Mouse (Mus musculus) hindbrain, postnatal 0 days (tissue): ENCODE results near the gene Tacr1. TPM values are rescaled to one million over a fixed set of nuclear protein-coding genes. Genes with fewer than 3 reads are reported as not detected.

ENCODE experiments used
- ATAC-seq: fragments of 200-750 bp; cut with Nextera tagmentation; 2 replicates; pipeline ENCODE4 v1.8.0; 2017; ENCODE audit warnings: mild to moderate bottlenecking, moderate TSS enrichment, moderate library complexity
- DNase-seq: peaks from one replicate; pipeline ENCODE4 v3.0.0-alpha.2; 2015; ENCODE audit warnings: low spot score
- H3K27ac ChIP-seq: fragments of 300-500 bp; sonication (generic); 2 replicates; pipeline ENCODE4 v1.5.1; 2014; ENCODE audit warnings: mild to moderate bottlenecking
- H3K27me3 ChIP-seq: fragments of 300-500 bp; sonication (generic); 2 replicates; pipeline ENCODE4 v1.6.1; 2014; ENCODE audit warnings: low read length, mixed read lengths; ENCODE audit not compliant: insufficient read depth
- H3K36me3 ChIP-seq: fragments of 300-500 bp; sonication (generic); 2 replicates; pipeline ENCODE4 v1.6.1; 2014; ENCODE audit warnings: low read length, mixed read lengths; ENCODE audit not compliant: insufficient read depth
- H3K4me1 ChIP-seq: fragments of 300-500 bp; sonication (generic); 2 replicates; pipeline ENCODE4 v1.6.1; 2014; ENCODE audit warnings: antibody characterized with exemption, low read length, mixed read lengths; ENCODE audit not compliant: insufficient read depth
- H3K4me2 ChIP-seq: fragments of 300-500 bp; sonication (generic); 2 replicates; pipeline ENCODE4 v1.6.1; 2014; ENCODE audit warnings: low read depth, mild to moderate bottlenecking, low read length, moderate library complexity, mixed read lengths
- H3K4me3 ChIP-seq: fragments of 300-500 bp; sonication (generic); 2 replicates; pipeline ENCODE4 v1.5.1; 2014; ENCODE audit warnings: low read length
- H3K9ac ChIP-seq: fragments of 300-500 bp; sonication (generic); replicated peaks from 2 replicates; pipeline ENCODE4 v1.6.1; 2014; ENCODE audit warnings: mild to moderate bottlenecking, low read length, moderate library complexity, mixed read lengths
- H3K9me3 ChIP-seq: fragments of 300-500 bp; sonication (generic); 2 replicates; pipeline ENCODE4 v1.6.1; 2016; ENCODE audit warnings: low read length, mixed read lengths
- CTCF ChIP-seq: IDR thresholded peaks from 2 replicates; pipeline ENCODE4 v1.5.1; 2016; ENCODE audit warnings: antibody characterized with exemption, control low read depth, low read depth
- WGBS: fragments of 180-500 bp; shearing (Covaris S2); extraction: QIAGEN DNeasy Blood & Tissue Kit; methylation state at CpG from one replicate; pipeline ENCODE4 v1.1.7; 2014; 5-methylcytosine and 5-hydroxymethylcytosine counted together
- polyA plus RNA-seq: library from polyadenylated mRNA; unstranded; fragments of >200 nt; fragmentation: Nextera tagmentation; extraction: Ambion mirVana; gene quantifications from 2 replicates; pipeline ENCODE4 v1.2.1, GENCODE M21; 2015
- total RNA-seq: library from RNA; depleted of rRNA; stranded (reverse); fragments of >200 nt; gene quantifications from 2 replicates; pipeline ENCODE4 v1.2.3, GENCODE M21; 2014

Tacr1 gene
- total and polyA plus RNA-seq, 2 experiments from 2014 or later: 2.9 to 5.3 TPM

DNA sequence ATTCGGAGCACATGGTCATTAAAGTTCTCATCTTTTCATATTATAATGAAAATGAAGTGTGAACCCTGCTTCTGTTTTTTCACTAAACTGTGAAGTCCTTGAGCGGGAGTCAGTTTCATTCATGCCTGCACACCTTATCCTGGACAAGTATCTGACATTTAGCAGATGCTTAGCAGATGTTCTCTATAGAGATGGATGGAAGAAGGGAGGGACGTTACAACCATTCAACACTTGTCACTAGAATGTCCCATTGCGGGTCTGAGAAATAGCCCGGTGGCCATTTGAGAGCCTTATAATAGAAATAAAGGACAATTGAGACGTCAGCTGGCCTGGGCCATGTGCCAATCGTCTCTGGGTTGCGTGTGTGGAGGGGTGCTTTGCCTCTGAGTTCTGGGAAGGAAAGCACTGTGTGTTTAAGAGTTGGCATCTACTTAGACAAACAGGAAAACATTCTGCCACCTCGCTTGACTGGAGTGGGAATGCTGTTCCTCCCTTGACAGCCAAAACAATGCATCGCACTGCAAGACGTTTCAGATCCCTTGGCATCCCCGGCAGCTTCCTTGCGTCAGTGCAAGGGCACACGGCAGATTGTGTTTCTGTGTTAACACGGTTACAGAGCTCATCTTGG lies 56.7 kb downstream of the Tacr1 start:
- no peak for TF ChIP-seq CTCF
- WGBS: 31% methylated on average over 15 of the region's 15 CpGs
- ATAC-seq: peak; percentile 61

DNA sequence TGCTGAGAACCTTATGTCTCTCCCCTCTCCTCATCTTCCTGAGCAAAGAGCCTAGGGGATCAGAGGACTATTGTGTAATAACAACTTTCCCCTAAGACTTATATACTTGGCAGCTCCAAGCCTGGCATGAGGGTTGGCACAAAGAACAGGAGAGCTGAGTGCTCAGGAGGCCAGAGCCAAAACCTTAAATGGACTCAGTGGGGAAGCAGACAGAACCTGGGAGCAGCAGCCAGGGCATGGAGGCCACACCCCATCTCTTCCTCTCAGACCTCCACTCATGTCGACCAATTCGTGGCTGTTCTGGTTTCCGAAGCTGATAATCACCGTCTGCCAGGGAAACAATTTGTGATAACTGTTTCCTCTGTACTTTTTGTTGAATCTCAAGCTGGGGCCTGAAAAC lies 61.0 kb downstream of the Tacr1 start:
- no peak for ATAC-seq
- Histone ChIP-seq H3K9me3 (no peaks in the 10 kb centered on the region), H3K27me3 (no peaks in the 10 kb centered on the region), H3K4me2 (no peak overlapping the region), H3K36me3 (no peaks in the 10 kb centered on the region), H3K27ac (no peak overlapping the region), H3K9ac (no peak overlapping the region), H3K4me3 (no peak overlapping the region), H3K4me1 (peaks cover 8% of the 10 kb centered on the region; the same call in 1 of the 2 replicates)
- TF ChIP-seq CTCF: no peak
- 54% methylated on average over 4 of the region's 4 CpGs for WGBS
- peak; percentile 23 for DNase-seq

More for the DNA sequence above, 56.7 kb downstream of the Tacr1 start:
- DNase-seq: peak; percentile 61
- H3K9me3 ChIP-seq: no peaks in the 10 kb centered on the region
- no peaks in the 10 kb centered on the region for H3K27me3 ChIP-seq
- peaks cover 8% of the 10 kb centered on the region; the same call in 1 of the 2 replicates for H3K4me1 ChIP-seq
- H3K4me2 ChIP-seq: peak overlapping the region; percentile 28
- H3K4me3 ChIP-seq: no peak overlapping the region
- no peak overlapping the region for H3K9ac ChIP-seq
- H3K27ac ChIP-seq: no peak overlapping the region
- no peaks in the 10 kb centered on the region for H3K36me3 ChIP-seq

DNA sequence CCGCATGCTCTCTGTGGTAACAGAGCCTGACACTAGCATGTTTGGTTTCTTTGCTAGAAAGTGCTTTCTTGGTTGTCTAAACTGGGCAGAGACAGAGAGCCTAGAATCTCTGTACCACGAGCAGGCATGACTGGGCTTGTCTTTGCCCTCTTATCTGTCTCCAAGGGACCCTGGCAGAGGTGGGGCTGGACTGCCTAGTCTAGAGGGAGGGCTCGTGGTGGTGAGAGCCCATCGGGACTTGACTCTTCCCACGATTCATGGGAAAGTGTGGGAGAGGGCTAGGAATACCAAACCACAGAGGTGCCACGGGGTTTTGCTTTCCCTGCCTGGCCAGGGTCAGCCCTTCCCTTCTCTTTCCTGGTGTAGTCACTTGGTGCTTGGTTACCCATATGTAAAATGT lies 72.3 kb downstream of the Tacr1 start:
- Histone ChIP-seq H3K4me3 (no peak overlapping the region), H3K27me3 (no peaks in the 10 kb centered on the region), H3K36me3 (no peaks in the 10 kb centered on the region), H3K4me2 (no peak overlapping the region), H3K4me1 (no peaks in the 10 kb centered on the region), H3K9me3 (no peaks in the 10 kb centered on the region), H3K9ac (no peak overlapping the region), H3K27ac (no peak overlapping the region)
- ATAC-seq (no peak), DNase-seq (no peak)
- TF ChIP-seq CTCF: no peak
- WGBS: 73% methylated on average over 6 of the region's 6 CpGs

DNA sequence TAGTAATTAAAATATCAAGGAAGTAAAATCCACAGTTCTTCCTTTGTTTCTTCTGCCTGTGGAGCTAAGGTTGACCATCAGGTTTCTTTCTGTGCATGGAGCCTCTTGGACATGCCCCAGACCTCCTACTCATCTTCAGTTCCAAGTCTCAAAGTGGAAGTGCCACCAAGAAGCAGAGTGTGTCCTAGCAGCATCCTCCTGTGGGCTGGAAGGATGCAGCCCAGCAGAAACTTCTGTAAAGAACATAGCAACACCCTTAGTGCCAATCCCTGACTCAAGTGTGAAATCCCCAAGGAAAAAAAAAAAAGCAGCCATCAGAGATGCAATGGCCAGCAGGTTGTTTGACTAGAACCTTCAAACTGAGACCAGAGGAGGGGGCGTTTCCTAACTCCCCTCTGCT lies 81.7 kb downstream of the Tacr1 start:
- Histone ChIP-seq H3K9ac (no peak overlapping the region), H3K27ac (no peak overlapping the region), H3K27me3 (no peaks in the 10 kb centered on the region), H3K36me3 (no peaks in the 10 kb centered on the region), H3K4me3 (no peak overlapping the region), H3K4me2 (no peak overlapping the region), H3K9me3 (no peaks in the 10 kb centered on the region), H3K4me1 (no peaks in the 10 kb centered on the region)
- TF ChIP-seq CTCF: no peak
- 91% methylated on average over 1 of the region's 1 CpGs for WGBS
- ATAC-seq (no peak), DNase-seq (no peak)

DNA sequence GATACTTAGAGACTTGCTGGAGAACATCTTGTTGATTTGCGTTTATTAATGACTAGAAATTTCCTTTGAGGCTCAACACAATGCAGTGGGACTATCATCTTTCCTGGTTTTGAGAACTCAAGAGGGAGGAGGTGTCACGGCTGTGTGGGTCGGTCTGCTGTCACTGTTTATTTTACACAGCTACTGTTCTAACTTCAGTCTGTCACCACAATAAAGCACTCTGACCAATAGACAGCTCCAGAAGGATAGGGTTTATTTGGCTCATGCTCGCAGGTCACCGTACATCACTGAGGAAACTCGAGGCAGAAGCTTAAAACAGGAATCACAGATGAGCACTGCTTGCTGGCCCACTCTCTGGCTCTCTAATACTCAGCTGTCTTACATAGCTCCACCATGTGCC lies 92.3 kb downstream of the Tacr1 start:
- TF ChIP-seq CTCF: no peak
- no peak overlapping the region for H3K9ac ChIP-seq
- ATAC-seq (no peak), DNase-seq (no peak)
- no peak overlapping the region for H3K4me2 ChIP-seq
- no peaks in the 10 kb centered on the region for H3K36me3 ChIP-seq
- H3K4me1 ChIP-seq: no peaks in the 10 kb centered on the region
- H3K4me3 ChIP-seq: no peak overlapping the region
- no peak overlapping the region for H3K27ac ChIP-seq
- WGBS: 74% methylated on average over 6 of the region's 6 CpGs
- no peaks in the 10 kb centered on the region for H3K27me3 ChIP-seq
- H3K9me3 ChIP-seq: no peaks in the 10 kb centered on the region

DNA sequence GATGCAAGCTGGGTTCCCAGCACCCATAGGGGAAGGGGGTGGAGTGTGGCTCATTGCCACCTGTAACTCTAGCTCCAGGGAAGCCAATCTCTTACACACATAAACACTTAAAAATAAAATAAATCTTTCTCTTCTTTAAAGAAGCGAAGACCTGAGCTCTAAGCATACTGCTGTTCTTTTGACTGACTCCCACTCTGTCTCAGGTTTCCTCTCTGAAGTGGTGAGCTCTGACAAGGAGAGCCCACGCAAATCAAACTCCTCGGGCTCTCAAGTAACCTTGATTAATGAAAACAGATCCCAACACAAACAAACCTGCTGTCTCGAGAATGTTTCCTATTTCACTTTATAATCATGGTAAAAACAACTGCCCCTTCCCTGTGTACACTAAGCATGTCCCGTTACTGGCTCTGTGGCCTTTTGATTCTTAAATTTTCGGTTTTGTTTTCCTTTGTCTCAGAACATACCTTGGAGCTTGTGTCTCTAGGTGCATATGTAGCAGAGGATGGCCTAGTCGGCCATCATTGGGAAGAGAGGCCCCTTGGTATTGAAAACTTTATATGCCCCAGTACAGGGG lies 108.8 kb downstream of the Tacr1 start:
- no peaks in the 10 kb centered on the region for H3K9me3 ChIP-seq
- no peaks in the 10 kb centered on the region for H3K36me3 ChIP-seq
- WGBS: 84% methylated on average over 7 of the region's 7 CpGs
- no peak overlapping the region for H3K4me3 ChIP-seq
- no peak overlapping the region for H3K4me2 ChIP-seq
- ATAC-seq (no peak), DNase-seq (no peak)
- no peak overlapping the region for H3K9ac ChIP-seq
- no peak for TF ChIP-seq CTCF
- H3K27me3 ChIP-seq: no peaks in the 10 kb centered on the region
- no peak overlapping the region for H3K27ac ChIP-seq
- no peaks in the 10 kb centered on the region for H3K4me1 ChIP-seq

DNA sequence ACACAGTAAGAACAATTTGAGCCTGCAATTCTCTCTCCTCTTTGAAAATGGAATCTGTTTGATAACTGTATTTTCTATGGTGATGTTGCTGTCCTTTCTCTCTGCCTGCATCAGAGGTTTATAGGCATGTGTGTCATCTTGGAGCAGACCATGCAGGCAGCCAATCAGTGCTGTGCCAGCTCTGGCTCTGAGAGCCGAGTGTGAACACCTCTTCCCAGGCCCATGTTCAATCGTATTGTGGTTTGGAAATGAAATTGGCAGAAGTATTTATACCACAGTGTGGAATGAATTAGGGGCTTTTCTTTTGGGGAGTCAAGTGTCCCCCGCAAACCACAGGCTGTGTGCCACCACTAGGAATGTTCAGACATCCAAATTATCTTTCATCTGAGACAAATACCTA lies 117.5 kb downstream of the Tacr1 start:
- ATAC-seq: no peak

More for the DNA sequence above, 117.5 kb downstream of the Tacr1 start:
- DNase-seq: no peak
- Histone ChIP-seq H3K4me3 (no peak overlapping the region), H3K9ac (no peak overlapping the region), H3K27ac (no peak overlapping the region), H3K4me2 (no peak overlapping the region), H3K4me1 (no peaks in the 10 kb centered on the region), H3K9me3 (no peaks in the 10 kb centered on the region), H3K36me3 (no peaks in the 10 kb centered on the region), H3K27me3 (no peaks in the 10 kb centered on the region)
- WGBS: 55% methylated on average over 3 of the region's 3 CpGs
- no peak for TF ChIP-seq CTCF
